Mouse (Mus musculus): Measurements from ENCODE around the gene Zfyve28.

GRCm38 (mm10) chr5:34170726-34171125 is 117.5 kb downstream of the Zfyve28 start:
- TF ChIP-seq CTCF (IDR thresholded peaks at IDR 0.05; ENCODE audit: control insufficient read depth, insufficient read depth, low read length) (no peak), POLR2A (IDR thresholded peaks at IDR 0.05; ENCODE audit: borderline replicate concordance, control insufficient read depth, low read depth, low read length) (no peak)
